Mouse (Mus musculus) olfactory bulb, adult 2 months (tissue): ENCODE data around the gene M1ap.

Experiments
- CTCF ChIP-seq: fragments of 200-500 bp; IDR thresholded peaks from 2 replicates; pipeline ENCODE4 v1.5.1; 2012; ENCODE audit warnings: low read depth, mild to moderate bottlenecking, low read length, moderate library complexity; ENCODE audit not compliant: insufficient read depth
- POLR2A ChIP-seq: fragments of 200-500 bp; IDR thresholded peaks from 2 replicates; pipeline ENCODE4 v1.6.1; 2012; ENCODE audit warnings: mild to moderate bottlenecking, low read depth, low read length, moderate library complexity; ENCODE audit not compliant: insufficient read depth

GRCm38 (mm10) chr6:82997511-82998102, 50.9 kb downstream of the M1ap start:
- TF ChIP-seq POLR2A (no peak), CTCF (no peak)
